Mouse (Mus musculus) mouse embryonic stem cell (cell line): ENCODE measurements around the gene Nrp2.

Source experiments
- in situ Hi-C, 2 experiments: fragments of 300-500 bp; cut with MboI; formaldehyde crosslinking; loops; 1 replicate in 1 of 2; 3 replicates in 1 of 2; pipeline ENCODE4 v1.14.3; 2019 to 2020; ENCODE audit warnings: low sequenced_read_pairs in 2 of 2, low pct_unique_long_range_greater_than_20kb in 1 of 2, mixed read lengths in 1 of 2; ENCODE audit not compliant: unreplicated experiment in 1 of 2

The Nrp2 gene

GRCm38 (mm10) chr1:62734420-62734931 is 31.4 kb downstream of the Nrp2 start:
- in situ Hi-C loops, result no loop called here

GRCm38 (mm10) chr1:62734980-62735379 is 31.9 kb downstream of the Nrp2 start:
- in situ Hi-C loops, result loop anchor here (5.0 kb wide), 2 partner anchors 42 to 47 kb away; no protein-coding TSS in a partner anchor

GRCm38 (mm10) chr1:62735835-62736234 is 32.8 kb downstream of the Nrp2 start:
- in situ Hi-C loops, result loop anchor here (5.0 kb wide), 2 partner anchors 41 to 46 kb away; no protein-coding TSS in a partner anchor

- in situ Hi-C loops, result loop anchor here (5.0 kb wide), 2 partner anchors 41 to 46 kb away; no protein-coding TSS in a partner anchor
These were observed 33.4 kb downstream of the Nrp2 start for GRCm38 (mm10) chr1:62736455-62737012.

GRCm38 (mm10) chr1:62738165-62738564 is 35.1 kb downstream of the Nrp2 start:
- in situ Hi-C loops, result loop anchor here (5.0 kb wide), 2 partner anchors 39 to 44 kb away; no protein-coding TSS in a partner anchor

GRCm38 (mm10) chr1:62742092-62742491 is 39.0 kb downstream of the Nrp2 start:
- in situ Hi-C loops, result no loop called here

GRCm38 (mm10) chr1:62743064-62743694 is 40.1 kb downstream of the Nrp2 start:
- in situ Hi-C loops, result no loop called here

GRCm38 (mm10) chr1:62745889-62746288 is 42.8 kb downstream of the Nrp2 start:
- in situ Hi-C loops, result no loop called here

GRCm38 (mm10) chr1:62747421-62748111 is 44.5 kb downstream of the Nrp2 start:
- in situ Hi-C loops, result no loop called here

- in situ Hi-C loops, result no loop called here
These were observed 45.3 kb downstream of the Nrp2 start for GRCm38 (mm10) chr1:62748361-62748760.

GRCm38 (mm10) chr1:62749716-62750115 is 46.6 kb downstream of the Nrp2 start:
- in situ Hi-C loops, result loop anchor here in 1 of 2 experiments (25.0 kb wide), 1 partner anchor 388 kb away; no protein-coding TSS in a partner anchor

GRCm38 (mm10) chr1:62750408-62751008 is 47.4 kb downstream of the Nrp2 start:
- in situ Hi-C loops, result loop anchor here in 1 of 2 experiments (25.0 kb wide), 1 partner anchor 387 kb away; no protein-coding TSS in a partner anchor

- in situ Hi-C loops, result loop anchor here in 1 of 2 experiments (25.0 kb wide), 1 partner anchor 386 kb away; no protein-coding TSS in a partner anchor
These were observed 48.2 kb downstream of the Nrp2 start for GRCm38 (mm10) chr1:62751011-62752006.

GRCm38 (mm10) chr1:62752055-62752454 is 49.0 kb downstream of the Nrp2 start:
- in situ Hi-C loops, result loop anchor here in 1 of 2 experiments (25.0 kb wide), 1 partner anchor 385 kb away; no protein-coding TSS in a partner anchor

- in situ Hi-C loops, result loop anchor here in 1 of 2 experiments (25.0 kb wide), 1 partner anchor 385 kb away; no protein-coding TSS in a partner anchor
These were observed 49.7 kb downstream of the Nrp2 start for GRCm38 (mm10) chr1:62752661-62753333.

- in situ Hi-C loops, result loop anchor here in 1 of 2 experiments (25.0 kb wide), 1 partner anchor 383 kb away; no protein-coding TSS in a partner anchor
These were observed 51.2 kb downstream of the Nrp2 start for GRCm38 (mm10) chr1:62754066-62754835.
